Comparison of ENCODE assay signal across 12 mouse cellular contexts in genomic region chr3:37652537-37652936, GRCm38 (mm10). TPM values are rescaled to one million over a fixed set of nuclear protein-coding genes. Genes with fewer than 3 reads are reported as not detected.
A peak's percentile ranks its signal among the peaks of the same experiment; 100 is the strongest.
DNase-seq lines count a peak whose midpoint lies in the region; ATAC-seq and TF ChIP-seq lines count a peak whose summit lies in the region.
"Had no signal": no experiment of that assay in that cellular context is flagged by ENCODE, and none has a peak within 500 bp of the region (broad histone marks: within the 10 kb centered on the region; RNA-seq: fewer than 3 reads in every experiment).

No protein-coding gene starts in this region.

- H3K9me3 ChIP-seq in intestine, embryonic 16.5 days (ENCODE audit: control insufficient read depth, low read length): no peaks in the 10 kb centered on the region
- no peaks in the 10 kb centered on the region for H3K9me3 ChIP-seq in kidney, embryonic 16.5 days (ENCODE audit: low read length)
- H3K9me3 ChIP-seq in liver, embryonic 15.5 days (replicated peaks): no peaks in the 10 kb centered on the region
- no peaks in the 10 kb centered on the region for H3K9me3 ChIP-seq in stomach, embryonic 14.5 days (ENCODE audit: control insufficient read depth, low read depth, low read length)
- no peaks in the 10 kb centered on the region for H3K9me3 ChIP-seq in forebrain, embryonic 13.5 days (replicated peaks)
- H3K9me3 ChIP-seq: embryonic facial prominence, embryonic 12.5 days had no signal

- WGBS in intestine, embryonic 16.5 days: 58% methylated on average over 9 of the region's 9 CpGs
- 62% methylated on average over 9 of the region's 9 CpGs for WGBS in kidney, embryonic 16.5 days
- 64% methylated on average over 9 of the region's 9 CpGs for WGBS in liver, embryonic 15.5 days (ENCODE audit: insufficient replicate concordance)
- 66% methylated on average over 9 of the region's 9 CpGs for WGBS in stomach, embryonic 14.5 days
- WGBS in heart, adult 2 months: 96% methylated on average over 9 of the region's 9 CpGs
- 90% methylated on average over 9 of the region's 9 CpGs for WGBS in forebrain, embryonic 13.5 days

- no peak for TF ChIP-seq EP300 in heart, adult 2 months (IDR thresholded peaks at IDR 0.05; ENCODE audit: insufficient read depth, low read depth, low read length)

- peak overlapping the region; percentile 14; the same call in 1 of the 2 replicates for H3K4me2 ChIP-seq in intestine, embryonic 16.5 days (ENCODE audit: low read depth, low read length)
- peak overlapping the region; percentile 37 for H3K4me2 ChIP-seq in kidney, embryonic 16.5 days (replicated peaks; ENCODE audit: low read depth, low read length)
- H3K4me2 ChIP-seq in liver, embryonic 15.5 days: peak overlapping the region; percentile 36
- no peak overlapping the region for H3K4me2 ChIP-seq in stomach, embryonic 14.5 days (replicated peaks; ENCODE audit: low read depth, low read length)
- no peak overlapping the region for H3K4me2 ChIP-seq in forebrain, embryonic 13.5 days
- H3K4me2 ChIP-seq: embryonic facial prominence, embryonic 12.5 days had no signal

- H3K27me3 ChIP-seq in intestine, embryonic 16.5 days (replicated peaks; ENCODE audit: control insufficient read depth, insufficient read depth, low read length): no peaks in the 10 kb centered on the region
- H3K27me3 ChIP-seq in kidney, embryonic 16.5 days (ENCODE audit: insufficient read depth, low read length): no peaks in the 10 kb centered on the region
- peaks cover 21% of the 10 kb centered on the region for H3K27me3 ChIP-seq in liver, embryonic 15.5 days
- no peaks in the 10 kb centered on the region for H3K27me3 ChIP-seq in stomach, embryonic 14.5 days (ENCODE audit: control insufficient read depth, insufficient read depth, low read length)
- no peaks in the 10 kb centered on the region for H3K27me3 ChIP-seq in heart, adult 2 months (ENCODE audit: control insufficient read depth, insufficient read depth, low read length)
- H3K27me3 ChIP-seq in forebrain, embryonic 13.5 days: peaks cover 19% of the 10 kb centered on the region; the same call in 1 of the 2 replicates

- no peak for TF ChIP-seq CTCF in heart, adult 2 months (IDR thresholded peaks at IDR 0.05)

- peak; percentile 45 for ATAC-seq in intestine, embryonic 16.5 days
- ATAC-seq in kidney, embryonic 16.5 days (ENCODE audit: low FRiP score, low TSS enrichment): peak; percentile 58; the same call in 1 of the 2 replicates
- ATAC-seq in liver, embryonic 15.5 days (ENCODE audit: insufficient read depth): peak; percentile 21; the same call in 1 of the 2 replicates
- no peak for ATAC-seq in stomach, embryonic 14.5 days (ENCODE audit: insufficient number of reproducible peaks, insufficient read depth, low FRiP score, low read depth)
- no peak for ATAC-seq in forebrain, embryonic 13.5 days
- ATAC-seq: forebrain, postnatal 0 days had no signal

- intact Hi-C loops in heart, adult 2 months (cut with DNase I): no loop called here

- no peak overlapping the region for H3K9ac ChIP-seq in intestine, embryonic 16.5 days (ENCODE audit: low read depth, low read length)
- peak overlapping the region; percentile 49 for H3K9ac ChIP-seq in kidney, embryonic 16.5 days (replicated peaks; ENCODE audit: low read length)
- H3K9ac ChIP-seq in liver, embryonic 15.5 days: no peak overlapping the region
- no peak overlapping the region for H3K9ac ChIP-seq in stomach, embryonic 14.5 days (replicated peaks; ENCODE audit: low read depth, low read length)
- H3K9ac ChIP-seq in heart, adult 2 months (ENCODE audit: low read depth, low read length): no peak overlapping the region
- no peak overlapping the region for H3K9ac ChIP-seq in forebrain, embryonic 13.5 days
- H3K9ac ChIP-seq: embryonic facial prominence, embryonic 12.5 days; forebrain, postnatal 0 days had no signal

- DNase-seq in heart, adult 2 months: no peak
- DNase-seq in cerebellum, postnatal 36 days: no peak
- DNase-seq: cerebellum, adult 9-10 months; forebrain, postnatal 0 days; heart, postnatal 4 days; thymus, postnatal 14 days had no signal

- no peak overlapping the region for H3K4me3 ChIP-seq in intestine, embryonic 16.5 days (ENCODE audit: low read length)
- H3K4me3 ChIP-seq in kidney, embryonic 16.5 days (ENCODE audit: low read length): peak overlapping the region; percentile 32
- H3K4me3 ChIP-seq in liver, embryonic 15.5 days (replicated peaks): peak overlapping the region; percentile 29
- no peak overlapping the region for H3K4me3 ChIP-seq in stomach, embryonic 14.5 days (ENCODE audit: low read depth, low read length)
- H3K4me3 ChIP-seq in heart, adult 2 months: no peak overlapping the region
- H3K4me3 ChIP-seq in forebrain, embryonic 13.5 days: no peak overlapping the region
- H3K4me3 ChIP-seq: embryonic facial prominence, embryonic 12.5 days had no signal

- no peak for TF ChIP-seq POLR2A in heart, adult 2 months (IDR thresholded peaks at IDR 0.05; ENCODE audit: insufficient read depth, low read depth, low read length)

- H3K27ac ChIP-seq in intestine, embryonic 16.5 days (ENCODE audit: low read length): peak overlapping the region; percentile 1; the same call in 1 of the 2 replicates
- H3K27ac ChIP-seq in kidney, embryonic 16.5 days (ENCODE audit: low read length): peak overlapping the region; percentile 62
- peak overlapping the region; percentile 66 for H3K27ac ChIP-seq in liver, embryonic 15.5 days (replicated peaks)
- peak overlapping the region; percentile 56; the same call in 1 of the 2 replicates for H3K27ac ChIP-seq in stomach, embryonic 14.5 days (ENCODE audit: low read length)
- H3K27ac ChIP-seq in heart, adult 2 months: no peak overlapping the region
- no peak overlapping the region for H3K27ac ChIP-seq in forebrain, embryonic 13.5 days
- H3K27ac ChIP-seq: embryonic facial prominence, embryonic 12.5 days had no signal

- H3K36me3 ChIP-seq in intestine, embryonic 16.5 days (ENCODE audit: control insufficient read depth, insufficient read depth, low read length): no peaks in the 10 kb centered on the region; the same call in 1 of the 2 replicates
- H3K36me3 ChIP-seq in kidney, embryonic 16.5 days (ENCODE audit: insufficient read depth, low read length): 0 out of 2 replicates have a peak, but pooled peaks cover 6% of the 10 kb centered on the region
- no peaks in the 10 kb centered on the region for H3K36me3 ChIP-seq in liver, embryonic 15.5 days (replicated peaks)
- peaks cover 3% of the 10 kb centered on the region; the same call in 1 of the 2 replicates for H3K36me3 ChIP-seq in stomach, embryonic 14.5 days (ENCODE audit: control insufficient read depth, insufficient read depth, low read length)
- peaks cover 7% of the 10 kb centered on the region for H3K36me3 ChIP-seq in heart, adult 2 months (ENCODE audit: control insufficient read depth, insufficient read depth, low read length)
- no peaks in the 10 kb centered on the region for H3K36me3 ChIP-seq in forebrain, embryonic 13.5 days (ENCODE audit: poor library complexity, severe bottlenecking)
- H3K36me3 ChIP-seq: embryonic facial prominence, embryonic 12.5 days had no signal

- H3K4me1 ChIP-seq in intestine, embryonic 16.5 days (ENCODE audit: control insufficient read depth, insufficient read depth, low read length): peaks cover 26% of the 10 kb centered on the region
- peaks cover 46% of the 10 kb centered on the region for H3K4me1 ChIP-seq in kidney, embryonic 16.5 days (ENCODE audit: insufficient read depth, low read length)
- H3K4me1 ChIP-seq in liver, embryonic 15.5 days (replicated peaks): peaks cover 48% of the 10 kb centered on the region
- H3K4me1 ChIP-seq in stomach, embryonic 14.5 days (ENCODE audit: control insufficient read depth, insufficient read depth, low read length): peaks cover 8% of the 10 kb centered on the region; the same call in 1 of the 2 replicates
- peaks cover 16% of the 10 kb centered on the region for H3K4me1 ChIP-seq in heart, adult 2 months (ENCODE audit: control insufficient read depth, insufficient read depth, low read length)
- peaks cover 21% of the 10 kb centered on the region for H3K4me1 ChIP-seq in forebrain, embryonic 13.5 days

- no peaks in the 10 kb centered on the region for H3K79me2 ChIP-seq in heart, adult 2 months (replicated peaks; ENCODE audit: control insufficient read depth, insufficient read depth, low read length)

RNA-seq across cellular contexts. Expression of gene Spry1, which starts 12.8 kb away (rescaled TPM):
- polyA plus RNA-seq in intestine, embryonic 16.5 days (2015; fragmentation: Nextera tagmentation; extraction: Ambion mirVana): 11.3 and 13.4 TPM in 2 replicates
- polyA plus RNA-seq in kidney, embryonic 16.5 days (2015; fragmentation: Nextera tagmentation; extraction: Ambion mirVana): 36.2 and 39.6 TPM in 2 replicates
- 3.0 and 3.9 TPM in 2 replicates for polyA plus RNA-seq in liver, embryonic 15.5 days (2015; fragmentation: Nextera tagmentation; extraction: Ambion mirVana)
- polyA plus RNA-seq in stomach, embryonic 14.5 days (2014; fragmentation: Nextera tagmentation; extraction: Ambion mirVana): 18.2 and 19.1 TPM in 2 replicates
- total RNA-seq in heart, adult 2 months (2021): 10 to 100 TPM; 20.7 to 28.8 TPM
- 34.6 and 38.1 TPM in 2 replicates for polyA plus RNA-seq in heart, adult 2 months (2012; rRNA removed)
- polyA plus RNA-seq in forebrain, embryonic 13.5 days (2015; fragmentation: Nextera tagmentation; extraction: Ambion mirVana): 6.1 and 9.8 TPM in 2 replicates

Comparison
In these comparisons a context has a peak if more than half of its experiments do, and no peak if none do; other contexts are left out.
1. ATAC-seq: peak in intestine, embryonic 16.5 days (single experiment), kidney, embryonic 16.5 days (single experiment) and liver, embryonic 15.5 days (single experiment); none in stomach, embryonic 14.5 days (single experiment) and forebrain, embryonic 13.5 days (single experiment).
2. H3K27ac ChIP-seq: peak in intestine, embryonic 16.5 days (single experiment), kidney, embryonic 16.5 days (single experiment), liver, embryonic 15.5 days (single experiment) and stomach, embryonic 14.5 days (single experiment); none in heart, adult 2 months (single experiment) and forebrain, embryonic 13.5 days (single experiment).
3. H3K4me2 ChIP-seq: peak in intestine, embryonic 16.5 days (single experiment), kidney, embryonic 16.5 days (single experiment) and liver, embryonic 15.5 days (single experiment); none in stomach, embryonic 14.5 days (single experiment) and forebrain, embryonic 13.5 days (single experiment).
4. H3K4me3 ChIP-seq: peak in kidney, embryonic 16.5 days (single experiment) and liver, embryonic 15.5 days (single experiment); none in intestine, embryonic 16.5 days (single experiment), stomach, embryonic 14.5 days (single experiment), heart, adult 2 months (single experiment) and forebrain, embryonic 13.5 days (single experiment).